Mouse (Mus musculus) testis, adult 2 months (tissue): ENCODE results near the gene Lalba. TPM values are rescaled to one million over a fixed set of nuclear protein-coding genes. Genes with fewer than 3 reads are reported as not detected.
"Not testable (repeated sequence)": the region's sequence is repeated elsewhere in the genome, so short reads cannot be mapped to it uniquely, and the experiment has no call there.

Experiments used
- H3K27ac ChIP-seq: fragments of 200-500 bp; 2 replicates; pipeline ENCODE4 v1.5.1; 2012; ENCODE audit warnings: low read depth, low read length; ENCODE audit not compliant: control insufficient read depth, insufficient read depth
- H3K27me3 ChIP-seq: fragments of 200-500 bp; 2 replicates; pipeline ENCODE4 v1.6.1; 2012; ENCODE audit warnings: mild to moderate bottlenecking, low read length, moderate library complexity; ENCODE audit not compliant: control insufficient read depth, insufficient read depth
- H3K36me3 ChIP-seq: fragments of 200-500 bp; 2 replicates; pipeline ENCODE4 v1.6.1; 2012; ENCODE audit warnings: mild to moderate bottlenecking, low read length; ENCODE audit not compliant: control insufficient read depth, insufficient read depth
- H3K4me1 ChIP-seq: fragments of 200-500 bp; 2 replicates; pipeline ENCODE4 v1.6.1; 2012; ENCODE audit warnings: low read length; ENCODE audit not compliant: control insufficient read depth, insufficient read depth
- H3K4me3 ChIP-seq: fragments of 200-500 bp; 2 replicates; pipeline ENCODE4 v1.5.1; 2012; ENCODE audit warnings: low read depth, mild to moderate bottlenecking, low read length, moderate library complexity, mixed read lengths; ENCODE audit not compliant: control insufficient read depth
- CTCF ChIP-seq: fragments of 200-500 bp; IDR thresholded peaks from 2 replicates; pipeline ENCODE4 v1.5.1; 2012; ENCODE audit warnings: low read depth, mild to moderate bottlenecking, inconsistent platforms, low read length, moderate library complexity; ENCODE audit not compliant: control insufficient read depth, insufficient read depth, insufficient replicate concordance
- POLR2A ChIP-seq: fragments of 200-500 bp; IDR thresholded peaks from 2 replicates; pipeline ENCODE4 v1.6.1; 2012; ENCODE audit warnings: low read depth, mild to moderate bottlenecking, inconsistent platforms, low read length, moderate library complexity; ENCODE audit not compliant: control insufficient read depth
- polyA plus RNA-seq: library from polyadenylated mRNA; depleted of rRNA; stranded (reverse); fragments of >200 nt; gene quantifications from 2 replicates; pipeline ENCODE4 v1.2.3, GENCODE M21; 2012; rRNA removed

Lalba gene
- polyA plus RNA-seq = not detected in 2 replicates

- Histone ChIP-seq H3K27ac (no peak within 1 kb of the TSS), H3K4me1 (no peaks in the 10 kb centered on the region), H3K27me3 (no peaks in the 10 kb centered on the region), H3K4me3 (no peak within 1 kb of the TSS), H3K36me3 (no peaks in the 10 kb centered on the region)
- TF ChIP-seq CTCF = no peak
- TF ChIP-seq POLR2A = no peak
These were observed at the start of gene Lalba for GRCm38 (mm10) chr15:98482701-98483100. Gene Lalba, minus strand, starts transcription at chr15:98482721.

- Histone ChIP-seq H3K27me3 (no peaks in the 10 kb centered on the region), H3K27ac (no peak overlapping the region), H3K36me3 (peaks cover 4% of the 10 kb centered on the region), H3K4me3 (peak overlapping the region; percentile 58), H3K4me1 (peaks cover 7% of the 10 kb centered on the region)
- TF ChIP-seq POLR2A (no peak), CTCF (no peak)
These were observed 49.8 kb upstream of the Lalba start for GRCm38 (mm10) chr15:98532281-98532680.

- Histone ChIP-seq H3K36me3 (peaks cover 8% of the 10 kb centered on the region), H3K27ac (no peak overlapping the region), H3K27me3 (no peaks in the 10 kb centered on the region), H3K4me1 (peaks cover 6% of the 10 kb centered on the region), H3K4me3 (no peak overlapping the region)
- no peak for TF ChIP-seq POLR2A
- TF ChIP-seq CTCF = no peak
These were observed 45.6 kb upstream of the Lalba start for GRCm38 (mm10) chr15:98528066-98528563.

GRCm38 (mm10) chr15:98527056-98527771 lies 44.7 kb upstream of the Lalba start:
- Histone ChIP-seq H3K27me3 (no peaks in the 10 kb centered on the region), H3K4me3 (no peak overlapping the region), H3K36me3 (peaks cover 11% of the 10 kb centered on the region), H3K27ac (no peak overlapping the region), H3K4me1 (peaks cover under 1% of the 10 kb centered on the region; the same call in 1 of the 2 replicates)
- TF ChIP-seq CTCF (no peak), POLR2A (no peak)

DNA sequence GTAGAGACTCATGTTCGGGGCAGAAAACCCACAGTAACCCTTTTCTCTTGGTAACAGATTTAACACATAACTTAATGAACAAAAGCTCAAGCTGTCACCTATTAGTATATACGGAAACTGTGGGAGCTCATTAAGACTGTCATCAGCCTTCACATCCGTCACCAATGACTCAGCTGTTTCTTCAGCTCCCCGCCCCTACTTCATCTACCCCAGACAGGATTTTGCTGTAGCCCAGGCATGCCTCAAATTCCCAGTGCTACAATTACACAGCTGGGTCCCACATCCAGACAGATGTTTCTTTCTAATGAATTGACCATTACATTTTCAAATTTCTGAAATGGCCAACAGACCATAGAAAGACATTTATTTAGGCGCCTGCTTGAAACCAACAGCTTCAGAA lies 43.5 kb upstream of the Lalba start:
- Histone ChIP-seq H3K27me3 (no peaks in the 10 kb centered on the region), H3K4me3 (no peak overlapping the region), H3K4me1 (no peaks in the 10 kb centered on the region), H3K27ac (no peak overlapping the region), H3K36me3 (peaks cover 11% of the 10 kb centered on the region)
- TF ChIP-seq CTCF (no peak), POLR2A (no peak)

DNA sequence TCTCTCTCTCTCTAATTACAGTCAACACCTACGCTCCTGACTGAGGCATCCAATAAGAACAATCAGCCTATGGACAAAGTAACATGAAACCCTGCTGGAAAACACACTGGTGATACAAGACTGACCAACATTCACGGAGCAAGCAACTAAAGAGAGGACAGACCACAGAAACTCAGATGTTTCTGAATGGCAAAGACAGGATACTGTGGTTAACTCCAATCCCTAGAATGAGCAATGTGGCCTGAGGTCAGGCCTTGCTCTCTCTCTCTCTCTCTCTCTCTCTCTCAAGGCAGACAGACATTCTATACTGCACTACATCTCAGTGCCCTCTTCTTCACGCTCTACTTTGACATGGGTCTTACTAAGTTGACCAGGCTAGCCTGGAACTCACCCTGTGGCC lies 38.7 kb upstream of the Lalba start:
- peaks cover 11% of the 10 kb centered on the region for H3K36me3 ChIP-seq
- H3K4me1 ChIP-seq = 0 out of 2 replicates have a peak, but pooled peaks cover 2% of the 10 kb centered on the region
- H3K4me3 ChIP-seq = no peak overlapping the region
- H3K27me3 ChIP-seq = no peaks in the 10 kb centered on the region
- TF ChIP-seq POLR2A = no peak
- TF ChIP-seq CTCF = no peak
- no peak overlapping the region for H3K27ac ChIP-seq

GRCm38 (mm10) chr15:98517380-98518355 lies 35.1 kb upstream of the Lalba start:
- H3K4me3 ChIP-seq = no peak overlapping the region
- H3K27me3 ChIP-seq = no peaks in the 10 kb centered on the region
- 0 out of 2 replicates have a peak, but pooled peaks cover 2% of the 10 kb centered on the region for H3K4me1 ChIP-seq
- H3K27ac ChIP-seq = no peak overlapping the region
- TF ChIP-seq POLR2A (no peak), CTCF (peak; percentile 85)
- H3K36me3 ChIP-seq = peaks cover 4% of the 10 kb centered on the region; the same call in 1 of the 2 replicates

DNA sequence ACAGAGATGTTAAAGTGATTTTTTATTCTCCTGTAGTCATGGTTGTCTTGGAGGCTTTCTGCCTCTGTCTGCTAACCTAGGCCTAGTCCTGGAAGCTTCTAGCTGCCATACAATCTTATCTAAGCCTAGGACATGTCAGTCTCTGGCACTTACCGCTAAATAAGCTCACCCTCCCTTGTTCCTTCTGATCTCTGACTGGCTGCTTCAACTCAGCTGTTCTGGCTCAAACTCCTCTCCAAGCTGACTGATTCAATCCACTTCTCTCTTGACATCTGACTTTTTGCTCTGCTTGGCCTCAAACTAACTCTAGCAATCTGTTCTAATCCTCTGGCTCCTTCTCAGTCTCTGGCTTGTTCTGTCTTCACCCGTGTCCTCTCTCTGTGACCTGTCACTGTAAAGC lies 32.3 kb upstream of the Lalba start:
- H3K4me3 ChIP-seq, H3K4me1 ChIP-seq, H3K27me3 ChIP-seq, H3K36me3 ChIP-seq, H3K27ac ChIP-seq: not testable (repeated sequence)
